11 mouse cellular contexts compared by ENCODE assay signal in genomic region chr1:86046833-86047563, GRCm38 (mm10). TPM values are rescaled to one million over a fixed set of nuclear protein-coding genes. Genes with fewer than 3 reads are reported as not detected.
DNase-seq lines count a peak whose midpoint lies in the region; ATAC-seq and TF ChIP-seq lines count a peak whose summit lies in the region.
"Had no signal": no experiment of that assay in that cellular context is flagged by ENCODE, and none has a peak within 500 bp of the region (broad histone marks: within the 10 kb centered on the region; RNA-seq: fewer than 3 reads in every experiment).

No protein-coding gene starts in this region.

- DNase-seq in heart, postnatal 14 days, result no peak
- peak; percentile 22 for DNase-seq in embryo, embryonic 11 days
- DNase-seq in hindbrain, postnatal 0 days (ENCODE audit: low spot score), result no peak
- DNase-seq in midbrain, embryonic 14.5 days, result peak; percentile 8
- no peak for DNase-seq in layer of hippocampus, postnatal 14 days (ENCODE audit: low spot score in 2 of 2)
- DNase-seq in frontal cortex, postnatal 10 days (ENCODE audit: low spot score in 2 of 2), result no peak
- DNase-seq: cerebellum, adult 9-11 months had no signal

- no peak for TF ChIP-seq CTCF in hindbrain, postnatal 0 days (IDR thresholded peaks at IDR 0.05; ENCODE audit: low read depth)

- H3K36me3 ChIP-seq in heart, embryonic 15.5 days, result no peaks in the 10 kb centered on the region
- H3K36me3 ChIP-seq in hindbrain, postnatal 0 days (ENCODE audit: insufficient read depth, low read length), result no peaks in the 10 kb centered on the region
- H3K36me3 ChIP-seq in midbrain, embryonic 14.5 days (ENCODE audit: control insufficient read depth, insufficient read depth, low read length), result no peaks in the 10 kb centered on the region

- intact Hi-C loops in heart, postnatal 14 days (cut with DNase I), result no loop called here

- H3K4me3 ChIP-seq in heart, embryonic 15.5 days, result peak overlapping the region; percentile 60
- H3K4me3 ChIP-seq in hindbrain, postnatal 0 days (ENCODE audit: low read length), result peak overlapping the region; percentile 65
- H3K4me3 ChIP-seq in midbrain, embryonic 14.5 days (replicated peaks; ENCODE audit: low read depth, low read length), result peak overlapping the region; percentile 59

- peak overlapping the region; percentile 97 for H3K4me2 ChIP-seq in heart, embryonic 15.5 days
- peak overlapping the region; percentile 95 for H3K4me2 ChIP-seq in hindbrain, postnatal 0 days (ENCODE audit: low read depth, low read length)
- peak overlapping the region; percentile 89 for H3K4me2 ChIP-seq in midbrain, embryonic 14.5 days (ENCODE audit: low read length)

- H3K27me3 ChIP-seq in heart, embryonic 15.5 days, result peaks cover 60% of the 10 kb centered on the region
- H3K27me3 ChIP-seq in hindbrain, postnatal 0 days (ENCODE audit: insufficient read depth, low read length), result peaks cover 3% of the 10 kb centered on the region
- H3K27me3 ChIP-seq in midbrain, embryonic 14.5 days (ENCODE audit: control insufficient read depth, insufficient read depth, low read length), result peaks cover 33% of the 10 kb centered on the region

- no peaks in the 10 kb centered on the region for H3K9me3 ChIP-seq in heart, embryonic 15.5 days (replicated peaks)
- no peaks in the 10 kb centered on the region for H3K9me3 ChIP-seq in hindbrain, postnatal 0 days (ENCODE audit: low read length)
- H3K9me3 ChIP-seq in midbrain, embryonic 14.5 days (ENCODE audit: control insufficient read depth, low read length), result no peaks in the 10 kb centered on the region

- peaks cover 13% of the 10 kb centered on the region for H3K4me1 ChIP-seq in heart, embryonic 15.5 days (replicated peaks)
- H3K4me1 ChIP-seq in hindbrain, postnatal 0 days (ENCODE audit: insufficient read depth, low read length), result no peaks in the 10 kb centered on the region; the same call in 1 of the 2 replicates
- peaks cover 4% of the 10 kb centered on the region; the same call in 1 of the 2 replicates for H3K4me1 ChIP-seq in midbrain, embryonic 14.5 days (ENCODE audit: control insufficient read depth, insufficient read depth, low read length)

- ATAC-seq in heart, embryonic 15.5 days (replicated peaks; ENCODE audit: insufficient number of reproducible peaks, insufficient read depth, low FRiP score, low read depth), result no peak
- peak; percentile 9; the same call in 1 of the 2 replicates for ATAC-seq in hindbrain, postnatal 0 days
- ATAC-seq in midbrain, embryonic 14.5 days (ENCODE audit: low FRiP score, low TSS enrichment), result no peak
- no peak for ATAC-seq in megakaryocyte progenitor cell, adult 5-6 weeks (replicated peaks; ENCODE audit: poor library complexity)

- 20% methylated on average over 24 of the region's 24 CpGs for WGBS in heart, embryonic 15.5 days
- 10% methylated on average over 24 of the region's 24 CpGs for WGBS in hindbrain, postnatal 0 days
- 7% methylated on average over 24 of the region's 24 CpGs for WGBS in midbrain, embryonic 14.5 days

- no peak overlapping the region for H3K9ac ChIP-seq in heart, embryonic 15.5 days
- peak overlapping the region; percentile 71; the same call in 1 of the 2 replicates for H3K9ac ChIP-seq in hindbrain, postnatal 0 days (replicated peaks; ENCODE audit: low read length)
- no peak overlapping the region; the same call in 1 of the 2 replicates for H3K9ac ChIP-seq in midbrain, embryonic 14.5 days (replicated peaks; ENCODE audit: low read length)

- no peak overlapping the region for H3K27ac ChIP-seq in heart, embryonic 15.5 days
- peak overlapping the region; percentile 80; the same call in 1 of the 2 replicates for H3K27ac ChIP-seq in hindbrain, postnatal 0 days
- H3K27ac ChIP-seq in midbrain, embryonic 14.5 days (replicated peaks; ENCODE audit: low read depth, low read length), result no peak overlapping the region

RNA-seq across cellular contexts. Expression of gene 2810459M11Rik, which starts 1.3 kb away (rescaled TPM):
- 0.28 and 0.36 TPM in 2 replicates for polyA plus RNA-seq in heart, embryonic 15.5 days (2015; fragmentation: Nextera tagmentation; extraction: Ambion mirVana)
- not detected for total RNA-seq in heart, postnatal 14 days (2021)
- 46.4 and 63.9 TPM in 2 replicates for total RNA-seq in hindbrain, postnatal 0 days (2014; rRNA removed)
- 12.9 and 16.1 TPM in 2 replicates for polyA plus RNA-seq in hindbrain, postnatal 0 days (2015; fragmentation: Nextera tagmentation; extraction: Ambion mirVana)
- polyA plus RNA-seq in midbrain, embryonic 14.5 days (2014; fragmentation: Nextera tagmentation; extraction: Ambion mirVana), result 7.0 and 7.3 TPM in 2 replicates
- not detected in 2 replicates for total RNA-seq in megakaryocyte progenitor cell, adult 5-6 weeks (2015)
- total RNA-seq in megakaryocyte progenitor cell, adult 5-6 weeks (2017), result not detected in 2 replicates
- 1 to 10 TPM; 8.9 to 9.8 TPM for total RNA-seq in layer of hippocampus, postnatal 14 days (2021)

RNA-seq across cellular contexts. Expression of gene Psmd1, which starts 17.2 kb away (rescaled TPM):
- polyA plus RNA-seq in heart, embryonic 15.5 days (2015; fragmentation: Nextera tagmentation; extraction: Ambion mirVana), result 113 and 125 TPM in 2 replicates
- 100 to 1,000 TPM in 1 of 2 experiments, 10 to 100 TPM in 1; 98.5 to 105 TPM for total RNA-seq in heart, postnatal 14 days (2021)
- 74.0 and 127 TPM in 2 replicates for total RNA-seq in hindbrain, postnatal 0 days (2014; rRNA removed)
- 183 TPM in 2 replicates for polyA plus RNA-seq in hindbrain, postnatal 0 days (2015; fragmentation: Nextera tagmentation; extraction: Ambion mirVana)
- 149 and 214 TPM in 2 replicates for polyA plus RNA-seq in midbrain, embryonic 14.5 days (2014; fragmentation: Nextera tagmentation; extraction: Ambion mirVana)
- 94.8 and 129 TPM in 2 replicates for total RNA-seq in megakaryocyte progenitor cell, adult 5-6 weeks (2015)
- 156 and 166 TPM in 2 replicates for total RNA-seq in megakaryocyte progenitor cell, adult 5-6 weeks (2017)
- total RNA-seq in layer of hippocampus, postnatal 14 days (2021), result 100 to 1,000 TPM; 109 to 114 TPM

RNA-seq across cellular contexts. Expression of gene Spata3, which starts 30.4 kb away (rescaled TPM):
- not detected in 2 replicates for polyA plus RNA-seq in heart, embryonic 15.5 days (2015; fragmentation: Nextera tagmentation; extraction: Ambion mirVana)
- not detected for total RNA-seq in heart, postnatal 14 days (2021)
- total RNA-seq in hindbrain, postnatal 0 days (2014; rRNA removed), result 1.2 TPM in 1 of 2 replicates, not detected in the other
- polyA plus RNA-seq in hindbrain, postnatal 0 days (2015; fragmentation: Nextera tagmentation; extraction: Ambion mirVana), result 1.3 and 1.4 TPM in 2 replicates
- polyA plus RNA-seq in midbrain, embryonic 14.5 days (2014; fragmentation: Nextera tagmentation; extraction: Ambion mirVana), result 0.32 and 0.34 TPM in 2 replicates
- total RNA-seq in megakaryocyte progenitor cell, adult 5-6 weeks (2015), result not detected in 2 replicates
- total RNA-seq in megakaryocyte progenitor cell, adult 5-6 weeks (2017), result not detected in 2 replicates
- total RNA-seq in layer of hippocampus, postnatal 14 days (2021), result 1 to 10 TPM in 1 of 2 experiments, under 1 TPM in 1; 0.95 to 1.1 TPM
- total RNA-seq: ES-E14 had no signal
- polyA plus RNA-seq: large intestine, adult 2 months had no signal

Comparison
In these comparisons a context has a peak if more than half of its experiments do, and no peak if none do; other contexts are left out.
1. DNase-seq: peak in embryo, embryonic 11 days (single experiment) and midbrain, embryonic 14.5 days (single experiment); none in heart, postnatal 14 days (0 of 2), hindbrain, postnatal 0 days (single experiment), layer of hippocampus, postnatal 14 days (0 of 2) and frontal cortex, postnatal 10 days (0 of 2).
2. RNA of gene 2810459M11Rik, which starts 1.3 kb away (total RNA-seq): 46.4 to 63.9 TPM in hindbrain, postnatal 0 days and 8.9 to 9.8 TPM in layer of hippocampus, postnatal 14 days; not detected in heart, postnatal 14 days and not detected in megakaryocyte progenitor cell, adult 5-6 weeks; every median in the first group is over 4 times any median in the second.
3. Peak in every context shown above with its lines, with median percentiles within 50 percentile points of each other: H3K4me2 ChIP-seq and H3K4me3 ChIP-seq.